Mouse (Mus musculus) heart, embryonic 14.5 days (tissue): ENCODE results near the gene Myo3b. TPM values are rescaled to one million over a fixed set of nuclear protein-coding genes. Genes with fewer than 3 reads are reported as not detected.

ENCODE experiments used
- ATAC-seq: fragments of 200-750 bp; cut with Nextera tagmentation; 2 replicates; pipeline ENCODE4 v1.8.0; 2017; ENCODE audit warnings: low read depth, moderate TSS enrichment; ENCODE audit not compliant: insufficient number of reproducible peaks, insufficient read depth, low FRiP score
- H3K27ac ChIP-seq, 2 experiments: fragments of 200-500 bp in 1 of 2; fragments of 300-500 bp in 1 of 2; sonication (generic) in 1 of 2; replicated peaks in 1 of 2; 2 replicates each; pipeline ENCODE4 v1.5.1; 2012 to 2014; ENCODE audit warnings: low read depth in 2 of 2, low read length in 2 of 2, control low read depth in 1 of 2, mild to moderate bottlenecking in 1 of 2, mixed read lengths in 1 of 2; ENCODE audit not compliant: control insufficient read depth in 1 of 2, insufficient read depth in 1 of 2
- H3K27me3 ChIP-seq: fragments of 300-500 bp; sonication (generic); 2 replicates; pipeline ENCODE4 v1.6.1; 2014; ENCODE audit warnings: mild to moderate bottlenecking, low read length, control low read depth; ENCODE audit not compliant: control insufficient read depth, insufficient read depth
- H3K36me3 ChIP-seq: fragments of 300-500 bp; sonication (generic); 2 replicates; pipeline ENCODE4 v1.6.1; 2014; ENCODE audit warnings: mild to moderate bottlenecking, control low read depth, low read length, mixed read lengths; ENCODE audit not compliant: control insufficient read depth, insufficient read depth
- H3K4me1 ChIP-seq, 2 experiments: fragments of 200-500 bp in 1 of 2; fragments of 300-500 bp in 1 of 2; sonication (generic) in 1 of 2; 2 replicates each; pipeline ENCODE4 v1.6.1; 2012 to 2014; ENCODE audit warnings: low read length in 2 of 2, control low read depth in 1 of 2, mixed read lengths in 1 of 2; ENCODE audit not compliant: control insufficient read depth in 2 of 2, insufficient read depth in 2 of 2
- H3K4me2 ChIP-seq: fragments of 300-500 bp; sonication (generic); 2 replicates; pipeline ENCODE4 v1.6.1; 2014; ENCODE audit warnings: mild to moderate bottlenecking, low read length
- H3K4me3 ChIP-seq, 2 experiments: fragments of 200-500 bp in 1 of 2; fragments of 300-500 bp in 1 of 2; sonication (generic) in 1 of 2; 2 replicates each; pipeline ENCODE4 v1.5.1; 2012 to 2014; ENCODE audit warnings: low read length in 2 of 2, mild to moderate bottlenecking in 2 of 2, control low read depth in 1 of 2, low read depth in 1 of 2, moderate library complexity in 1 of 2; ENCODE audit not compliant: control insufficient read depth in 1 of 2, insufficient read depth in 1 of 2
- H3K9ac ChIP-seq: fragments of 300-500 bp; sonication (generic); 2 replicates; pipeline ENCODE4 v1.6.1; 2014; ENCODE audit warnings: mild to moderate bottlenecking, low read length
- H3K9me3 ChIP-seq: fragments of 300-500 bp; sonication (generic); 2 replicates; pipeline ENCODE4 v1.6.1; 2016; ENCODE audit warnings: low read length, control low read depth; ENCODE audit not compliant: control insufficient read depth
- WGBS: fragments of 180-500 bp; shearing (Covaris S2); extraction: QIAGEN DNeasy Blood & Tissue Kit; methylation state at CpG from one replicate; pipeline ENCODE4 v1.1.7; 2014; 5-methylcytosine and 5-hydroxymethylcytosine counted together
- polyA plus RNA-seq: library from polyadenylated mRNA; unstranded; fragments of >200 nt; fragmentation: Nextera tagmentation; extraction: Ambion mirVana; gene quantifications from 2 replicates; pipeline ENCODE4 v1.2.1, GENCODE M21; 2014

Myo3b gene
- polyA plus RNA-seq, 1 experiment from 2014 or later, result 0.43 TPM

DNA sequence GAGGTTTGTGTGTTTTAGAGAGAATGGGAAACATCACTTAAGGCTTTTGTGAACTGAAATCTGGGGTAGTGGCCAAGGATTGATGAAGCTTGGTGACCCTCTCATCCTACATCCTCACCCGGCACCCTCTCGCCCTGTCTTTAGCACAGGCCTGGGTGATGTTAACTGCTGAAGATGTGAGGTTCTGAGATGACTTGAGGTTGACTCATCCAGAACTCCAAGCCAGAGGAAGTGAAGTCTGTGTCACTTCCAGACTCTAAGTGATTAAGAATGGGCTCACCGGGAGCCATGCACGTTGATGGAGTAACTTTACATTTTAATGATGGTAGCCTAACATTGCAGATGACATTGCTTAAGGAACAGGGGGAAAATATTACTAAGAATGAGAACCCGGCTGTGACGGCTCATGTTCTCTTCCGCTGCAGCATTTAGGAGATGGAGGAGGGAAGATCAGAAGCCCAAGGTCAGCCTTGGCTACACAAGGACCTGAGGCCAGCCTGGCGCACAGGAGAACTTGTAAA lies 143.3 kb downstream of the Myo3b start:
- no peak overlapping the region for H3K4me3 ChIP-seq
- no peak overlapping the region for H3K9ac ChIP-seq
- H3K4me1 ChIP-seq, result no peaks in the 10 kb centered on the region
- no peak overlapping the region for H3K4me2 ChIP-seq
- ATAC-seq, result no peak
- H3K27ac ChIP-seq, result no peak overlapping the region
- 92% methylated on average over 8 of the region's 8 CpGs for WGBS
- H3K9me3 ChIP-seq, result no peaks in the 10 kb centered on the region
- H3K27me3 ChIP-seq, result no peaks in the 10 kb centered on the region
- H3K36me3 ChIP-seq, result no peaks in the 10 kb centered on the region

DNA sequence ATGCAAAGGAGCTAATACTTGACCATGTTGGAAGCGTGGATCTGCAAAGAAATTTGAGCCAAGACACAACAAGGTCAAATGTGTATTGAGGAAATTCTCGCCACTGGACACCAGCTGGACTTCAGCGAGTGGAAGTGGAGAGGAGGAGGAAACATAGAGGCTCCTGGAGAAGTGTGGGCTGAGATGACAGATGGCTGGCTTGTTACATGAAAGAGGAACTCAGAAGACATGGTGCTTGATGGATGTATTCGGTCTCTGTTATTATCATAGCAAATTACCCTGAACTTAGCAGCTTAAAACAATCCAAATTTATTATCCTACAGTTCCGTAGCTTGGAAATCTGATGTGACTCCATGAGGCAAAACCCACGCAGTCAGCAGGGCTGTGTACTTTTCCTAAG lies 148.1 kb downstream of the Myo3b start:
- Histone ChIP-seq H3K9me3 (no peaks in the 10 kb centered on the region), H3K4me3 (no peak overlapping the region), H3K27me3 (no peaks in the 10 kb centered on the region), H3K4me2 (no peak overlapping the region), H3K9ac (no peak overlapping the region), H3K4me1 (no peaks in the 10 kb centered on the region), H3K36me3 (no peaks in the 10 kb centered on the region), H3K27ac (no peak overlapping the region)
- 81% methylated on average over 6 of the region's 6 CpGs for WGBS
- ATAC-seq, result no peak

DNA sequence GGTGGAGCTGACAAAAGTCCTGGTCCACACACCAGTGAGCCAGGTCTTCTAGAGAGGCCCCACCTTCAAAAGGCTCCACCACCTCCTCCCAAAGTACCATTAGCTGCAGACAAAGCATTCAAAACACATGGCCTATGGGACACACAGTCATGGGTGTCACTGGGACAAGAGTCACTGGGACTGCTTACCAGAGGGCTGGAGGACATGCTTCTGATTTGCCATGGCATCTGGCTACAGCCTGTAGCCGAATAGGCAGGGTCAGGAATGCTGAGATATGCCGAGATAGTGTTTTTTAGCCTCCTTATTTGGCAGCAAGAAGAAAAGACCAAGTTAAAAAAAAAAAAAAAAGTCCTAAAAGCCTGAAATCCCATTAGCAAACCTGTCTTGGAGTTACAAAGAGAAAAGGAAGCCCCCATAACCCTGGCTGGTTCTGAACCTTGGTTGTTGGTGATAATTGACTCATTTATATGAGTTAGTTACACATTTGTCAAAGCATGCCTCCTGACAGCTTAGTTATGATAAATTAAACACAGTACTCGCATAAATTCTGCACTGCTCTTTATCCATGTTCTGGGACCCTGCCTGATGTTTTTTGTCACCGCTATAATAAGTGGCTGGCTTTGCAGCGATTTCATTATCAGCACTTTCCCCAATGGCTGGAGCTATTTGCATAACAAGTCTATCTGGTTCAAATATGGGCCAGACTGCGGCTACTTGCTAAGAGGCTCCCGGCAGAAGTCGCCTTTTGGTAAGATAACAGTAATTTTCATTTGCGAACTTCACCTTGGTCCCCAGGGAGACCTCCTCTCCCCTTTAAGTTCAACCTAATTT lies 156.7 kb downstream of the Myo3b start:
- ATAC-seq, result no peak
- H3K4me1 ChIP-seq, result peaks cover 6 to 7% of the 10 kb centered on the region in 2 experiments

DNA sequence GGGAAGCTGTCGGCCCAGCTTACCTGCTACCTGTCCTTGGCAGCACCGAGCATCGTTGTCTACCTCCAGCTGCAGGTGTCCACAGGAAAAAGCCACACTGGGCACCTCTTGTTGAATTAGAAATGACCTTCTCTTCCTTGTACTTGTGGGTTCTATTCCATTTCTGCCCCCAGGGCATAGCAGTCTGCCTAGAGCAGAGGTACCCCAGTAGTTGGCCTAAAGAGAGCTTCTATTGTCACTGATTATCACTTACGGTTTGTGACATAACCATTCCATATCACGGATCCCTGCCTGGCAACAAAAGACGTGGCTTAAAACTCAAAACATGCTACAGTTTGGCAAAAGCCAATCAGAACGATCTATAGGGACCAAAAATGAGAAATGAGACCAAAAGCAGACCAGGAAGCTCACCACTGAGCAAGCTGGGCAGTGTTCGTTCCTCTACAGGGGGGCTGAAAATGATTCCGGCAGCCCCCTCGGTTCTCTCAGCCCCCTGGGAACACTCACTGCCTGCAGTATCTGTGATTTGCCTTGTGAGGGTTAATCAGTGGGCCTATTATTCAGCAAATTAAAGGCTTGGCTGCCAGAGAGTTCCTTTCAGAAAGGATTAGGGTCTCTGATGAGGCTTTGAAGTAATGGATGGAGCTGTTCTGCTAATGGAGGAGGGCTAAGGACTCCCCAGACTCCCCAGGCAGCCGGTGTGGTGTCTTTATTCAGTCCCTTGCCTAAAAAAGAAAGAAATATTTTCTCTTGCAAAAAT lies 163.1 kb downstream of the Myo3b start:
- H3K9ac ChIP-seq, result no peak overlapping the region
- no peaks in the 10 kb centered on the region for H3K4me1 ChIP-seq
- WGBS, result 45% methylated on average over 11 of the region's 11 CpGs

More for the DNA sequence above, 156.7 kb downstream of the Myo3b start:
- Histone ChIP-seq H3K9me3 (no peaks in the 10 kb centered on the region), H3K9ac (no peak overlapping the region), H3K27me3 (no peaks in the 10 kb centered on the region), H3K4me2 (0 out of 2 replicates have a peak overlapping the region, but pooled peaks have one; percentile 3), H3K36me3 (no peaks in the 10 kb centered on the region), H3K27ac (no peak overlapping the region), H3K4me3 (no peak overlapping the region)
- 20% methylated on average over 9 of the region's 9 CpGs for WGBS

DNA sequence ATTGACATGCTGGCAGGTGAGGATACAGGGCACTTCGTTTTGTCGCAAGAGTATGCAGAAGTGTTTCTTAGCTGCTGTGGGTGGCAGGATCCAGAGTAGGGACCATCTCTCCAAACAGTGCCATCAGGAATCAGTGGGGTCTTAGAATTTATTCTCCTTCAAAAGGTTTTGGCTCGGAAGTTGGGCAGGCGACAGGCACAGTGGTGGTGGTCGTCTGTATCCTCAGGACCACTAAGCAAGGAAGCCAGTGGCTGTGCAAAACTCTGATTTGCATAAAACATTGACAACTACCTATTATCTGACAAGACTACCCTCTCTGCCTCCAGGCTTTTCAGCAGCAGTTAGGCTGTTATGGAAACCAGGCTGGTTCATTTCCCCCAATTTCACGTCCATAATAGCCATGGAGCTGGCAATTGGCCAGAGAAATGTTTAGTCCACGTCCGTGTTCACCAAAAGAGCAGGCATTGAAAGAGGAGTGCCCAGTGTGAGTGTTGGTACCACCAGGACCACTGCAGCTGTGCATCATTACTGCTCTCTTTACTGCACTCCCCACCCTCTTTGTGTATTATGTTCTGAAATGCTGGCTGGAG lies 163.7 kb downstream of the Myo3b start:
- ATAC-seq, result no peak
- Histone ChIP-seq H3K4me1 (no peaks in the 10 kb centered on the region), H3K9ac (no peak overlapping the region), H3K27ac (no peak overlapping the region), H3K4me2 (no peak overlapping the region), H3K36me3 (no peaks in the 10 kb centered on the region), H3K4me3 (no peak overlapping the region), H3K27me3 (no peaks in the 10 kb centered on the region), H3K9me3 (no peaks in the 10 kb centered on the region)
- WGBS, result 41% methylated on average over 8 of the region's 8 CpGs

More for the DNA sequence above, 163.1 kb downstream of the Myo3b start:
- Histone ChIP-seq H3K27me3 (no peaks in the 10 kb centered on the region), H3K9me3 (no peaks in the 10 kb centered on the region), H3K4me2 (no peak overlapping the region), H3K27ac (no peak overlapping the region), H3K4me3 (no peak overlapping the region), H3K36me3 (no peaks in the 10 kb centered on the region)
- no peak for ATAC-seq

DNA sequence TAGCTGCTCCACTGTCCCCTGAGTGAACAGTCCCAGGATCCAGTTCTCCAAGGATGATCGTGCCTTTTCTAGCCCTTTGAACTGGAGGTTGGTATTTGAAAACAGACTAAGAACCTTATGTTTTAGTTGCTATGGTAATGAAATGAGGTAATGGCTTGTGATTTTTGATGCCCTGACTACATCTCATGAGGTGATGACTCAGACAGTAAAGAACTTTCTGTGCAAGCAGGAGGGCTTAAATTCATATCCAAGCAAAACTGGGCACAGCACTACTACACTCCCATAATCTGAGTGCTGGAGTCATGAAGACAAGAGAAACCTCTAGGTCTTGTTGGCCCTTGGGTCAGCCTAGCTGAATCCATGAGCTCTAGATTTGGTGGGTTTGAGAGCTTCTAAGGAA lies 169.5 kb downstream of the Myo3b start:
- Histone ChIP-seq H3K4me2 (no peak overlapping the region), H3K9me3 (peaks cover 5% of the 10 kb centered on the region), H3K4me1 (no peaks in the 10 kb centered on the region), H3K27ac (no peak overlapping the region), H3K4me3 (no peak overlapping the region), H3K27me3 (no peaks in the 10 kb centered on the region), H3K36me3 (no peaks in the 10 kb centered on the region), H3K9ac (no peak overlapping the region)
- ATAC-seq, result no peak
- 77% methylated on average over 1 of the region's 1 CpGs for WGBS

DNA sequence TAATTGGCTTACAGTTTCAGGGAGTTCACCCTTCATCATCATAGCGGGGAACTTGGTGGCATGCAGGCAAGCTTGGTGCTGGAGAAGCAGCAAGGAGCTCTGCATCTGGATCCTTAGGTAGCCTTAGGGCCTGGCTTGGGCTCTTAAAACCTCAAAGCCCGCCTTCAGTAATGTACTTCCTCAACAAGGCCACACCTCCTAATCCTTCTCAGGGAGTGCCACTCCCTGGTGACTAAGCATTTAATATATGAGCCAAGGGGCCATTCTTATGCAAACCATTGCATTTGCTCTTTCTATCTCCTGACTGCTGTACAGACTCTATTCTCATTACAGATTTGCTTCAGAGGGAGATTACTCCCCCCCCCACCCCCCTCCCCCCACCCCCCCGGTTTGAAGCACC lies 170.9 kb downstream of the Myo3b start:
- Histone ChIP-seq H3K4me2 (no peak overlapping the region), H3K9ac (no peak overlapping the region), H3K4me3 (no peak overlapping the region), H3K4me1 (no peaks in the 10 kb centered on the region), H3K27me3 (no peaks in the 10 kb centered on the region), H3K27ac (no peak overlapping the region), H3K36me3 (no peaks in the 10 kb centered on the region), H3K9me3 (peaks cover 5% of the 10 kb centered on the region)
- no peak for ATAC-seq
- WGBS, result 79% methylated on average over 3 of the region's 3 CpGs
